Mouse (Mus musculus): Measurements from ENCODE around the gene Mast3. TPM values are rescaled to one million over a fixed set of nuclear protein-coding genes. Genes with fewer than 3 reads are reported as not detected.

Gene Mast3
- polyA plus RNA-seq, 1 experiment from 2014 or later, result 4.9 TPM

GRCm38 (mm10) chr8:70749097-70749674, 55.7 kb downstream of the Mast3 start:
- Histone ChIP-seq H3K4me2 (no peak overlapping the region), H3K27me3 (peaks cover 64% of the 10 kb centered on the region), H3K4me1 (replicated peaks) (peaks cover 26% of the 10 kb centered on the region), H3K9ac (no peak overlapping the region), H3K27ac (no peak overlapping the region), H3K9me3 (replicated peaks) (no peaks in the 10 kb centered on the region), H3K36me3 (no peaks in the 10 kb centered on the region), H3K4me3 (replicated peaks) (no peak overlapping the region)
- no peak for ATAC-seq (ENCODE audit: low read depth)
- WGBS (ENCODE audit: insufficient replicate concordance), result 62% methylated on average over 19 of the region's 19 CpGs
- DNase-seq, result no peak

GRCm38 (mm10) chr8:70748246-70749096, 56.4 kb downstream of the Mast3 start:
- no peak overlapping the region for H3K9ac ChIP-seq
- DNase-seq (no peak), ATAC-seq (ENCODE audit: low read depth) (no peak)
- WGBS (ENCODE audit: insufficient replicate concordance), result 78% methylated on average over 23 of the region's 23 CpGs
- no peak overlapping the region for H3K27ac ChIP-seq
- no peaks in the 10 kb centered on the region for H3K9me3 ChIP-seq (replicated peaks)
- H3K4me1 ChIP-seq (replicated peaks), result peaks cover 25% of the 10 kb centered on the region
- no peaks in the 10 kb centered on the region for H3K36me3 ChIP-seq
- H3K27me3 ChIP-seq, result peaks cover 72% of the 10 kb centered on the region
- H3K4me2 ChIP-seq, result no peak overlapping the region
- no peak overlapping the region for H3K4me3 ChIP-seq (replicated peaks)

DNA sequence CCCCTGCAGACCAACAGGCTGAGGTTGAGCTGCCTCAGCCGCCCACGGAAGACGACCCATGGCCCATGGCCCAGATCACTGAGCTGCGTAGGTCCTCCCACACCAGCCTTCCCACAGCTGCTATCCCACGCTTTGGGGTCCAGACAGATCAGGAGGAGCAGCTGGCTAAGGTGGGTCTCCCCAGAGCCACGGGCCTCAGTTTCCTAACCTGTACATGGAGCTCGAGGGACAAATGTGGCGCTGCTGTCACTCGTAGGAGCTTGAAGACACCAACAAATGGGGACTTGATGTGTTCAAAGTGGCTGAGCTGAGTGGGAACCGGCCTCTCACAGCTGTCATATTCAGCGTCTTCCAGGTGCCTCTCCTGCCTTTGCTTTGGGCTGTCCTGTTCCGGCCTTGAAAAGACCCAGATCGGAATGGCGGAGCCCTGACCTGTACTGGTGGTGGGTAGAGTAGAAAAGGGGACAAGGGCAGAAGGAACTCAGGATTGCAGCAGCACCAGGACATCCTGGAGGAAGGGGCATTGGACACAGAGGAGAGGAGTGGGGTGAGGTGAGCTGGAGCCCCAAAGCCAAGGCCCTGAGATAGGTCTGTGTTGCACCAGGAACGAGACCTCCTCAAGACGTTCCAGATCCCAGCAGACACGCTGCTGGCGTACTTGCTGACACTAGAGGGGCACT, 57.5 kb downstream of the Mast3 start:
- Histone ChIP-seq H3K4me3 (replicated peaks) (no peak overlapping the region), H3K4me2 (no peak overlapping the region), H3K36me3 (no peaks in the 10 kb centered on the region), H3K9ac (no peak overlapping the region), H3K9me3 (replicated peaks) (no peaks in the 10 kb centered on the region), H3K27ac (no peak overlapping the region), H3K4me1 (replicated peaks) (peaks cover 21% of the 10 kb centered on the region), H3K27me3 (peaks cover 83% of the 10 kb centered on the region)
- DNase-seq, result no peak
- no peak for ATAC-seq (ENCODE audit: low read depth)
- 71% methylated on average over 18 of the region's 18 CpGs for WGBS (ENCODE audit: insufficient replicate concordance)

- WGBS (ENCODE audit: insufficient replicate concordance), result 63% methylated on average over 9 of the region's 9 CpGs
- no peaks in the 10 kb centered on the region for H3K9me3 ChIP-seq (replicated peaks)
- no peak overlapping the region for H3K9ac ChIP-seq
- no peak overlapping the region for H3K4me2 ChIP-seq
- no peak for DNase-seq
- peaks cover 18% of the 10 kb centered on the region for H3K4me1 ChIP-seq (replicated peaks)
- ATAC-seq (ENCODE audit: low read depth), result no peak
- H3K27ac ChIP-seq, result no peak overlapping the region
- H3K4me3 ChIP-seq (replicated peaks), result no peak overlapping the region
- H3K36me3 ChIP-seq, result no peaks in the 10 kb centered on the region
- H3K27me3 ChIP-seq, result peaks cover 90% of the 10 kb centered on the region
These were observed 58.2 kb downstream of the Mast3 start for GRCm38 (mm10) chr8:70746676-70747075.

DNA sequence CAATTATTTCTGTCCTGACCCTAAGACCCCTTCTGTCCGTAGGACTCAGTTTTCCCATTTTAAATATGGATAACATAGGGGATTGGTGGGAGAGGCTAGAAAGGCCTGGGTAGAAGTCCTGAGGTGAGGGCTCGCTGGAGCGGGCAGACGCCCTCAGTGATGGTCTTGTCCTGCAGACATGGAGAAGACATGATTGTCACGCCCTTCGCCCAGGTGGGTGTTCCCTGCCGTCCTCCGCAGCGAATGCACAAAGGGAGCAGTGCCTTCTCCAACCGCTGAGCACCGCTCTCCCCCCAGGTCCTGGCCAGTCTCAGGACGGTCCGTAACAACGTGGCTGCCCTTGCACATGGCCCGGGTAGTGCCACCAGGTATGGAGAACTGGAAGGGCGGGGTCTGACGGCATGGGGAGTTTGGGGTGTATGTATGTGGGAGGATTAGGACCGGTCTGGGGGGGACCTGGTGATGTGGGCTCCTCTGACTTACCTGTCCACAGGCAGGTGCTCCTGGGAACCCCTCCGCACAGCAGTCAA, 59.1 kb downstream of the Mast3 start:
- H3K4me3 ChIP-seq (replicated peaks), result no peak overlapping the region
- 43% methylated on average over 19 of the region's 19 CpGs for WGBS (ENCODE audit: insufficient replicate concordance)
- H3K4me2 ChIP-seq, result no peak overlapping the region
- no peak overlapping the region for H3K9ac ChIP-seq
- H3K9me3 ChIP-seq (replicated peaks), result no peaks in the 10 kb centered on the region
- ATAC-seq (ENCODE audit: low read depth) (no peak), DNase-seq (no peak)
- H3K27me3 ChIP-seq, result peaks cover 99% of the 10 kb centered on the region
- H3K36me3 ChIP-seq, result no peaks in the 10 kb centered on the region
- no peak overlapping the region for H3K27ac ChIP-seq
- peaks cover 18% of the 10 kb centered on the region for H3K4me1 ChIP-seq (replicated peaks)

- H3K4me2 ChIP-seq, result no peak overlapping the region
- no peak for ATAC-seq (ENCODE audit: low read depth)
These were observed 60.0 kb downstream of the Mast3 start for GRCm38 (mm10) chr8:70744806-70745205.

GRCm38 (mm10) chr8:70743656-70744590, 60.9 kb downstream of the Mast3 start:
- peaks cover 18% of the 10 kb centered on the region for H3K4me1 ChIP-seq (replicated peaks)
- peak overlapping the region; percentile 23 for H3K4me3 ChIP-seq (replicated peaks)
- peak overlapping the region; percentile 0; the same call in 1 of the 2 replicates for H3K9ac ChIP-seq
- H3K27ac ChIP-seq, result no peak overlapping the region
- no peaks in the 10 kb centered on the region for H3K36me3 ChIP-seq
- H3K4me2 ChIP-seq, result peak overlapping the region; percentile 44
- peaks cover 90% of the 10 kb centered on the region for H3K27me3 ChIP-seq
- WGBS (ENCODE audit: insufficient replicate concordance), result 4% methylated on average over 48 of the region's 48 CpGs
- ATAC-seq (ENCODE audit: low read depth), result 0 out of 2 replicates have a peak, but pooled peaks have one; percentile 8
- DNase-seq, result no peak
- no peaks in the 10 kb centered on the region for H3K9me3 ChIP-seq (replicated peaks)

More at GRCm38 (mm10) chr8:70744806-70745205, 60.0 kb downstream of the Mast3 start:
- H3K9me3 ChIP-seq (replicated peaks), result no peaks in the 10 kb centered on the region
- no peak for DNase-seq
- peaks cover 97% of the 10 kb centered on the region for H3K27me3 ChIP-seq
- H3K36me3 ChIP-seq, result no peaks in the 10 kb centered on the region
- H3K27ac ChIP-seq, result no peak overlapping the region
- H3K4me3 ChIP-seq (replicated peaks), result no peak overlapping the region
- H3K4me1 ChIP-seq (replicated peaks), result peaks cover 18% of the 10 kb centered on the region
- H3K9ac ChIP-seq, result no peak overlapping the region
- 32% methylated on average over 11 of the region's 11 CpGs for WGBS (ENCODE audit: insufficient replicate concordance)

DNA sequence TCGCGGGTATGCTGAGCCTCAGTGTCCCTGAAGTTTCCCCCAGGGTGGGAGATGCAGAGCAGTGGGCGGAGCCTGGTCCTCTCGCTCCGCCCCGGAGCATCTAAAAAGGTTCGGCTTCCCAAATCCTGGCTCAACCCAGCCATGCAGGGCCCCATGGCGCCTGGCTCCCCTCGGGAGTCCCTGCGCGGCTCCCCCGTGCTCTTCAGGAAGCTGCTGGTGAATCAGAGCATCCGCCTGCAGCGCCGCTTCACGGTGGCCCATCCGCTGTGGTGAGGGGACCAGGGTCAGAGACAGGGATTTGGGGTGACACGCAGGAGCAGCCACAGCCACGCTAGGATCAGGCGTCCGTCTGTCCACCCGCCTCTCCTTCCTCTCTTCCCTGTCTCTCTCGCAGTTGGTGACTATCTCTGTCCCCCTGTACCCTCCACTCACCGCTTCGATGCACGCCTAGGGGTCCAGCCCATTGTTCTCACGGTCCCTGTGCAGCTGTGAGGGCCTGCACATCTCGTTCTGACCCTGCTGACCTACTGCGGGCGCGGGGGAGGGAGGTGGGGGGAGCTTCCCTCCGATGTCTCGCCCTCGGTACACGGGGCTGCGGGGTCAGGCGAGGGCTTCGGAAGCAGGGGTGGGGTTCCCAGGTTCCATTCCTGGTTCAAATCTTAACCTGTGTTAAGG, 61.7 kb downstream of the Mast3 start:
- Histone ChIP-seq H3K27ac (no peak overlapping the region), H3K4me3 (replicated peaks) (peak overlapping the region; percentile 23; the same call in 1 of the 2 replicates), H3K9ac (no peak overlapping the region), H3K27me3 (peaks cover 86% of the 10 kb centered on the region), H3K4me1 (replicated peaks) (peaks cover 18% of the 10 kb centered on the region), H3K4me2 (peak overlapping the region; percentile 44), H3K9me3 (replicated peaks) (no peaks in the 10 kb centered on the region), H3K36me3 (no peaks in the 10 kb centered on the region)
- no peak for DNase-seq
- WGBS (ENCODE audit: insufficient replicate concordance), result 3% methylated on average over 38 of the region's 38 CpGs
- ATAC-seq (ENCODE audit: low read depth), result 0 out of 2 replicates have a peak, but pooled peaks have one; percentile 11

DNA sequence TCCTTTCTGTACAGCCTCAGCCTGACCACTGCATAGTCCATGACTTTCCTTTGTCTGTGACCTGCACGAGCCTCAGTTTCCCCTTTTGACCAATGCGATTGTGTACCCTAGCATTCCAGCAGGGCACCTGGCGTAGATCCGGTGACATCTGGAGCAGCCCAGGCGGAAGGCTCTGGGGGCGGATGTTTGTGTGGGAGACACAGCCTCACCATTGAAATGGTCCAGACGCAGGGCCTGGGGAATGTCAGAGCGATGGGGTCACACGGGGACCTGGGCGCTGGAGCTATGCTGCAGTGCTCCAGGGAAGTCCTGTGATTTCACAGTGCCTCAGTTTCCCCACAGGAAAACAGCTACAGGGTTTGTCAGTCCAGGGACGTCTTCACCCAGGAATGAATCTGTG, 62.7 kb downstream of the Mast3 start:
- no peak for ATAC-seq (ENCODE audit: low read depth)
- H3K9me3 ChIP-seq (replicated peaks), result no peaks in the 10 kb centered on the region
- H3K36me3 ChIP-seq, result no peaks in the 10 kb centered on the region
- H3K4me3 ChIP-seq (replicated peaks), result no peak overlapping the region
- H3K4me2 ChIP-seq, result no peak overlapping the region
- DNase-seq, result no peak
- H3K27me3 ChIP-seq, result peaks cover 86% of the 10 kb centered on the region
- H3K27ac ChIP-seq, result no peak overlapping the region
- 52% methylated on average over 11 of the region's 11 CpGs for WGBS (ENCODE audit: insufficient replicate concordance)
- H3K9ac ChIP-seq, result no peak overlapping the region
- peaks cover 18% of the 10 kb centered on the region for H3K4me1 ChIP-seq (replicated peaks)

- no peak overlapping the region for H3K4me3 ChIP-seq (replicated peaks)
- peaks cover 84% of the 10 kb centered on the region for H3K27me3 ChIP-seq
- no peak overlapping the region for H3K27ac ChIP-seq
- H3K9ac ChIP-seq, result no peak overlapping the region
- DNase-seq, result no peak
- ATAC-seq (ENCODE audit: low read depth), result no peak
- H3K9me3 ChIP-seq (replicated peaks), result no peaks in the 10 kb centered on the region
- H3K36me3 ChIP-seq, result no peaks in the 10 kb centered on the region
- H3K4me1 ChIP-seq (replicated peaks), result peaks cover 18% of the 10 kb centered on the region
- no peak overlapping the region for H3K4me2 ChIP-seq
- 58% methylated on average over 5 of the region's 5 CpGs for WGBS (ENCODE audit: insufficient replicate concordance)
These were observed 63.2 kb downstream of the Mast3 start for GRCm38 (mm10) chr8:70741661-70742060.

Measured in liver, embryonic 13.5 days (tissue).